Mouse (Mus musculus) hindbrain, embryonic 12.5 days (tissue): ENCODE measurements around the gene Ahdc1. TPM values are rescaled to one million over a fixed set of nuclear protein-coding genes. Genes with fewer than 3 reads are reported as not detected.
A peak's percentile ranks its signal among the peaks of the same experiment; 100 is the strongest.

ENCODE experiments used
- ATAC-seq: fragments of 200-750 bp; cut with Nextera tagmentation; 2 replicates; pipeline ENCODE4 v1.8.0; 2017; ENCODE audit warnings: moderate TSS enrichment; ENCODE audit not compliant: low FRiP score
- H3K27ac ChIP-seq: fragments of 300-500 bp; sonication (generic); 2 replicates; pipeline ENCODE4 v1.5.1; 2016; ENCODE audit warnings: mild to moderate bottlenecking
- H3K27me3 ChIP-seq: fragments of 300-500 bp; sonication (generic); 2 replicates; pipeline ENCODE4 v1.6.1; 2016; ENCODE audit warnings: mild to moderate bottlenecking
- H3K36me3 ChIP-seq: fragments of 300-500 bp; sonication (generic); 2 replicates; pipeline ENCODE4 v1.6.1; 2016; ENCODE audit warnings: mild to moderate bottlenecking
- H3K4me1 ChIP-seq: fragments of 300-500 bp; sonication (generic); 2 replicates; pipeline ENCODE4 v1.6.1; 2016
- H3K4me2 ChIP-seq: fragments of 300-500 bp; sonication (generic); replicated peaks from 2 replicates; pipeline ENCODE4 v1.6.1; 2016; ENCODE audit warnings: mild to moderate bottlenecking
- H3K4me3 ChIP-seq: fragments of 300-500 bp; sonication (generic); 2 replicates; pipeline ENCODE4 v1.5.1; 2016; ENCODE audit warnings: mild to moderate bottlenecking
- H3K9ac ChIP-seq: fragments of 300-500 bp; sonication (generic); 2 replicates; pipeline ENCODE4 v1.6.1; 2016; ENCODE audit warnings: mild to moderate bottlenecking, moderate library complexity
- H3K9me3 ChIP-seq: fragments of 300-500 bp; sonication (generic); replicated peaks from 2 replicates; pipeline ENCODE4 v1.6.1; 2016; ENCODE audit warnings: mild to moderate bottlenecking
- WGBS: fragments of 180-500 bp; shearing (Covaris S2); methylation state at CpG from one replicate; pipeline ENCODE4 v1.1.7; 2016; 5-methylcytosine and 5-hydroxymethylcytosine counted together
- polyA plus RNA-seq: library from polyadenylated mRNA; unstranded; fragments of >200 nt; fragmentation: Nextera tagmentation; extraction: Ambion mirVana; gene quantifications from 2 replicates; pipeline ENCODE4 v1.2.1, GENCODE M21; 2016

Ahdc1 gene
- polyA plus RNA-seq, 1 experiment from 2014 or later: 15.3 TPM

DNA sequence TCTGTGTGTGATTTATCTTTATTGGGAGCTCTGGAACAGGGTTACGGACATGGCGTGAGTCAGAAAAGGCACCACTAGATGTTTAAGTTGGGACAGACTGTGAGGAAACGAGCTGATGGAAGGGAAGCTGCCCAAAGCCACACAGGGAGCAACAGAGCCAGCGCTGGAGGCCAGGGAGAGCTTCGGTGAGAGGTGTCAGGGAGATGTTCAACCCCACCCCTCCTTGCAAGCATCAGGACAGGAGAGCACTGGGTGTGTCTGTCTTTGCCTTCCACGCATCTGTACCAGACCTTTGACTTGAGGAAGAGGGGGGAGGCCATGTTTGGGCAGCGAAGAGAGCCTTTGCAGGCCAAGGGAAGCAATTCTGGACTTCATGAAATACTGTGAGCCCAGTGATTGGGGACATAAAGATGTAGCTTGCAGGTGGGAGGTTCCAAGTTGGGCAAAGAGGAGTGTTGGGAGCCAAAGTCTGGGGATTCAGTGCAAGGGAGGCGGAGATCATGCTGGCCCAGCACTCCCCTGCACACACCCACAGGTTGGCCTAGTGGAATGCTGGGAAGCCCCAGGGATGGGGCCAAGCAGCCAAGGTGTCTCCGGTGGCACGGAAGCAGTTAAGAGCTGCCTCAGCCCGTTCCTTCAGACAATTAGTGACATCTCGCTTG lies 35.8 kb downstream of the Ahdc1 start:
- no peaks in the 10 kb centered on the region for H3K36me3 ChIP-seq
- H3K4me1 ChIP-seq: peaks cover 100% of the 10 kb centered on the region
- 14% methylated on average over 12 of the region's 12 CpGs for WGBS
- peak overlapping the region; percentile 38; the same call in 1 of the 2 replicates for H3K9ac ChIP-seq
- H3K9me3 ChIP-seq: no peaks in the 10 kb centered on the region
- H3K27me3 ChIP-seq: no peaks in the 10 kb centered on the region
- no peak overlapping the region for H3K4me3 ChIP-seq
- peak; percentile 25 for ATAC-seq
- H3K4me2 ChIP-seq: peak overlapping the region; percentile 31
- H3K27ac ChIP-seq: peak overlapping the region; percentile 90

DNA sequence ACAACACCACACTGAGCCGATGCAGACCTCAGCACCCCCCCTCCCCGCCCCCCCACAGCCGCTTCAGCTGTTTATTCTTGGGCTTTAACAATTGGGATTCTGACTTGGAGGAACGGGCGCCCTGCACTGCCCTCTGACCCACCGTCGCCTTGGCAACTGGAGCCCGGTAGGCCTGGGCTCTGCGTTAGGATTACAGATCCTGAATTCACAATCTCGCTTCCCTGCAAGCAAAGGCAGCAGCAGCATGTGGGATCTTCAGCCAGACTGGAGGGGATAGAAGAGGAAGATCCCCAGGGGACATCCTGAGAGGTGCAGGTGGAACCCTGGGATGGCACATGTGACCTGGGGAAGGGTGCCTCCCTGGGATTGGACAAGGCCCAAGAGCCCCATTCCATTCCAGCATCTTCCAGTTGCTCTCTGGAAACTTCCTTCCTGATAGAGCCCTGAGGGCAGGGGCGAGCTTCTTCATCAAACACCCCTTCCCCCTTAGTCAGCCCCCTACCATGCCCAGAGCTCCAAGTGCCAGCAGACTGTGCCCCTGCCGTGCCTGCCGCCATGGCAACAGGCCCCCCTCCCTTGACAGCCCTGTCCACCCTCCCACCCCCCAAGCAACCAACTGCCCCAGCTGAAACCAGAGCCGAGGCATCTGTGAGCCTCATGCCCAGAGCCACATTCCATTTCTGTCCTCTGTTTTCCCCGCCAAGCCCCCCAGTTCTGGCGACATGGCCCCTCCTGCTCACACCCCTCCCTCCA lies 36.5 kb downstream of the Ahdc1 start:
- H3K27me3 ChIP-seq: no peaks in the 10 kb centered on the region
- H3K27ac ChIP-seq: peak overlapping the region; percentile 90
- peak overlapping the region; percentile 31 for H3K4me2 ChIP-seq
- peak overlapping the region; percentile 20; the same call in 1 of the 2 replicates for H3K9ac ChIP-seq
- no peak overlapping the region for H3K4me3 ChIP-seq
- peak; percentile 46 for ATAC-seq
- 4% methylated on average over 16 of the region's 16 CpGs for WGBS
- no peaks in the 10 kb centered on the region for H3K36me3 ChIP-seq
- peaks cover 100% of the 10 kb centered on the region for H3K4me1 ChIP-seq
- H3K9me3 ChIP-seq: no peaks in the 10 kb centered on the region

DNA sequence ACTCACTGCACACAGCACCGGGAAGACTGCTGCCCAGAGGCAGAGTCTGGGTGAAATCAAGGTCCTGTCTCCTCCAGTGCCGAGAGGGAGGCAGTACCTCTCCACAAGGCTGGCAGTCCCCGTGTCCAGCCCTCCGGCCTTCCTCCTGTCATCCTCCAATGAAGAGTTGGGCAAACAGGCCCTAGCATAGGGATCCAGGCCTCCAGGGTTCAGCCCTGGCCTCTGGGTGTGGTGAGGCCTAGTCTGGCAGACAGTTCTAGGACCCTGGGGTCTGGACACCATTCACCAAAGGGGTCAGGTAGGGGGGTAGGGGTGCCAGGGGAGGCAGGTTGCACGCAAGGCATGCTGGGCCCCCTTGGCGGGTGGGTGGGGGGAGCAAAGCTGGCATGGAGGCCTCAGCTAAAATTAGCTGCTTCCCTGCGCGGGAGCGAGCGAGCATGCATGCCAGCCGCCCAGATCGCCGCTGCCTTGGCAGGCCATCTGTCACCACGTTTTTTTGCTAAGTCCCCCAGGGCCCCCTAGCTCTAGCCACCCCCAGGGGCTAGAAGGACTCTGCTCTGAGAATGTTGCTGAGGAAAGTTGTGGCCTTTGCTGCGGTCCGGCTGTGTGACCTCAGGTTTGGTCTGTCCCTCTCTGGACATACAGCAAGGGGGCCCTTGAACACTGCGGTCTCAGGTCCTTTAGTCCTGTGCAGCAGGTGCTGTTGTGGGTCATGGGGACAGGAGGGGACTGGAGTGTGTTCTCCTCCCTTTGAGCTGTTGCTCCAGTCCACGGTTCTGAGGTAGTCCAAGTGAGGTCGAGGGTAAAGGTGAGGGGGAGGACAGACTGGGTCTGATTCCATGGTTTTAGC lies 38.2 kb downstream of the Ahdc1 start:
- WGBS: 55% methylated on average over 19 of the region's 19 CpGs
- peaks cover 94% of the 10 kb centered on the region for H3K4me1 ChIP-seq
- no peaks in the 10 kb centered on the region for H3K27me3 ChIP-seq
- H3K36me3 ChIP-seq: 0 out of 2 replicates have a peak, but pooled peaks cover 3% of the 10 kb centered on the region
- ATAC-seq: no peak
- H3K27ac ChIP-seq: peak overlapping the region; percentile 90
- H3K4me2 ChIP-seq: peak overlapping the region; percentile 11; the same call in 1 of the 2 replicates
- no peak overlapping the region for H3K4me3 ChIP-seq
- H3K9ac ChIP-seq: peak overlapping the region; percentile 49
- no peaks in the 10 kb centered on the region for H3K9me3 ChIP-seq

DNA sequence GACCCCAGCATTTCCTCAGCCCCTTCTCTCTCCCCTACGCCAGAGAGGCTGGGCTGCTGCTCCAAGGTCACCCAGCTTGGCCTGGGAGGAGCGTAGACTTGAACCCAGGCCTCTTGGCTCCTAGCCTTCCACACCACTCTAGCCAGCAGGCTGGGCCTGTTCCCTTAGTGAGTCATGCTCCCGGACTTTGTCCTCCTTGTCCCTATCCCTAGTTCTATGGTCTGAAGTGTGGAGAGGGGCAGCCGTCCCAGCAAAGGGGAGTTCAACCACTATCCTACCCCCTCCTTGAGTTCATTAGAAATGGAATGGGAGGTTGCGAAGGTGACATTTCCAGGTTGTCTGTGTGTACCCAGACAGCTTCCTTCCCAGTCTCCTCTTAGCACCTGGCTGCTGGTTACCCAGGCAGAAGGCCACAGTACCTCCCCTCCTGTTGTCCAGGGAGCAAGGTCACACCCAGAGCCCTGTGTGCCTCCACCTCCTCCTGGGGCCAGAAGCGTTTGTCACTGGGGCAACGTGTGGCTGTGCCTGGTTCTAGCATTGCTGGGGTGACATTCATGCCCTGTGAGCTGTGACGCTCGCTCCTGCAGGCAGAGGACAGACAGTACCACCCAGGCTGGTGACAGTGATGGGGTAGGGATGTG lies 39.3 kb downstream of the Ahdc1 start:
- WGBS: 65% methylated on average over 9 of the region's 9 CpGs
- Histone ChIP-seq H3K9ac (peak overlapping the region; percentile 9; the same call in 1 of the 2 replicates), H3K9me3 (no peaks in the 10 kb centered on the region), H3K27me3 (no peaks in the 10 kb centered on the region), H3K27ac (0 out of 2 replicates have a peak overlapping the region, but pooled peaks have one; percentile 9), H3K4me2 (no peak overlapping the region), H3K36me3 (peaks cover 8% of the 10 kb centered on the region), H3K4me1 (peaks cover 90% of the 10 kb centered on the region), H3K4me3 (no peak overlapping the region)
- ATAC-seq: no peak

GRCm38 (mm10) chr4:133050837-133051549 lies 39.9 kb downstream of the Ahdc1 start:
- Histone ChIP-seq H3K36me3 (peaks cover 12% of the 10 kb centered on the region), H3K4me2 (0 out of 2 replicates have a peak overlapping the region, but pooled peaks have one; percentile 15), H3K27ac (peak overlapping the region; percentile 77; the same call in 1 of the 2 replicates), H3K27me3 (no peaks in the 10 kb centered on the region), H3K4me3 (no peak overlapping the region), H3K4me1 (peaks cover 90% of the 10 kb centered on the region), H3K9me3 (no peaks in the 10 kb centered on the region), H3K9ac (no peak overlapping the region)
- WGBS: 94% methylated on average over 6 of the region's 6 CpGs
- no peak for ATAC-seq

GRCm38 (mm10) chr4:133051550-133051865 lies 40.4 kb downstream of the Ahdc1 start:
- Histone ChIP-seq H3K4me2 (0 out of 2 replicates have a peak overlapping the region, but pooled peaks have one; percentile 15), H3K27ac (peak overlapping the region; percentile 77), H3K9me3 (no peaks in the 10 kb centered on the region), H3K4me3 (no peak overlapping the region), H3K4me1 (peaks cover 90% of the 10 kb centered on the region), H3K27me3 (no peaks in the 10 kb centered on the region), H3K36me3 (peaks cover 12% of the 10 kb centered on the region), H3K9ac (peak overlapping the region; percentile 36; the same call in 1 of the 2 replicates)
- 65% methylated on average over 14 of the region's 14 CpGs for WGBS
- ATAC-seq: no peak

- Histone ChIP-seq H3K4me3 (no peak overlapping the region), H3K9ac (peak overlapping the region; percentile 36; the same call in 1 of the 2 replicates), H3K27ac (peak overlapping the region; percentile 77), H3K27me3 (no peaks in the 10 kb centered on the region), H3K9me3 (no peaks in the 10 kb centered on the region), H3K4me2 (no peak overlapping the region; the same call in 1 of the 2 replicates), H3K36me3 (peaks cover 12% of the 10 kb centered on the region), H3K4me1 (peaks cover 86% of the 10 kb centered on the region)
- no peak for ATAC-seq
- 43% methylated on average over 6 of the region's 6 CpGs for WGBS
Observed at GRCm38 (mm10) chr4:133052029-133052745, 41.1 kb downstream of the Ahdc1 start.

GRCm38 (mm10) chr4:133052995-133053572 lies 42.0 kb downstream of the Ahdc1 start:
- Histone ChIP-seq H3K4me1 (peaks cover 86% of the 10 kb centered on the region), H3K4me3 (no peak overlapping the region), H3K4me2 (no peak overlapping the region), H3K36me3 (peaks cover 14% of the 10 kb centered on the region), H3K9ac (peak overlapping the region; percentile 36; the same call in 1 of the 2 replicates), H3K27me3 (no peaks in the 10 kb centered on the region), H3K27ac (peak overlapping the region; percentile 55; the same call in 1 of the 2 replicates), H3K9me3 (no peaks in the 10 kb centered on the region)
- ATAC-seq: no peak
- 83% methylated on average over 13 of the region's 13 CpGs for WGBS

DNA sequence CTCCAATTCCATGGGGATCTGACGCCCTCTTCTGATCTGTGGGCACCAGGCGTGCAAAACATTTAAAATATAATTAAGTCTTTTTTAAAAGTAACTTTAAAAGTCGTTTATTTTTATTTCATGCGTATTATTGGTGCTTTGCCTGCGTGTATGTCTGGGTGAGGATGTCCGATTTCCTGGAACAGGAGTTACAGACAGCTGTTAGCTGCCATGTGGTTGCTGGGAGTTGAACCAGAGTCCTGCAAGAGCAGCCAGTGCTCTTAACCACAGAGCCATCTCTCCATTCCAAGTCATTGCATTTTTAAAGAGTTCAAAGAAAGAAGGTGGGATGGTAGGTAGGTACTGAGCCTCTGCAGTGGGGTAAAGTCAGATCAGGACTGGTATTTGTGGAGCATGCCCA lies 43.5 kb downstream of the Ahdc1 start:
- no peaks in the 10 kb centered on the region for H3K9me3 ChIP-seq
- H3K27me3 ChIP-seq: no peaks in the 10 kb centered on the region
- peaks cover 16% of the 10 kb centered on the region for H3K36me3 ChIP-seq
- H3K4me1 ChIP-seq: peaks cover 85% of the 10 kb centered on the region
- no peak overlapping the region for H3K4me3 ChIP-seq
- no peak for ATAC-seq
- 81% methylated on average over 6 of the region's 6 CpGs for WGBS
- no peak overlapping the region for H3K27ac ChIP-seq
- no peak overlapping the region for H3K9ac ChIP-seq
- H3K4me2 ChIP-seq: no peak overlapping the region

DNA sequence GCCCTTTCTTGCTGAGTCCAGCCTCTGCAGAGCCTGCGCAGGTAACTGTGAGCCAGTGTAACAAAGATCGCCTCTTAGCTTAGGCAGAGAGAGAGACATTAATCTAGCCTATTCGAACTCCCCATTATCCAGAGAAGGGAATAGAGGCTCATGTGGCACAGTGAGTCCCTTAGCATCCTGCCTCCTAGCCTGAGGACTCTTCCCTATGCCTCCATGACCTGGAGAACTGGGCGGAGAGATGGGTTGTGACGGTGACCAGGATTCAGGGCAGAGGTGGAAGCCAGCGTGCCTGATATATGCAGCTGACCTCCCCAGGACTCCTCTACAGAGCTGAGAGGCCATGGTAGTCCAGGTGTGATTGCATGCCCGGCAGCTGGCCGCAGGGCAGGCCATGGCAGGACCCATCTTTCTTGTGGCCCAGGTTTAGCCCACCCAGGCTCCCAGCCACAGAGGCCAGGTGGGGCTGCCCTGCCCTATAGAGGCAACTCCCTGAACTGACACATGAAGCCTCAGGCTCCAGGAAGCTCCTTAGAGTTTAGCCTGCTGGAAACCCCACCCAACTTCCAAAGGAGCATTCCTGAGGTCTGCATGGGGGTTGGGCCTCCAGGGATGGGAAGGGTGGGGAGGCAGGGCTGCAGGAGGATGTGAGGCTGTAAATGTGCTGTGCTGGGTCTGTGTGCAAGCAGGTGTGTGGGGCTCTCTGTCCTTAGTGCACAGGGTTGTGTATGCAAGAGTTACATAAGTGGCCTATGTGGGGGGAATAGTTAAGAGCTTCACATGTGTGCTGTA lies 44.3 kb downstream of the Ahdc1 start:
- H3K4me3 ChIP-seq: no peak overlapping the region
- no peak; the same call in 1 of the 2 replicates for ATAC-seq
- H3K9ac ChIP-seq: no peak overlapping the region
- no peaks in the 10 kb centered on the region for H3K27me3 ChIP-seq
- H3K4me2 ChIP-seq: no peak overlapping the region
- peaks cover 80% of the 10 kb centered on the region for H3K4me1 ChIP-seq
- WGBS: 79% methylated on average over 8 of the region's 8 CpGs
- H3K27ac ChIP-seq: peak overlapping the region; percentile 65
- H3K36me3 ChIP-seq: peaks cover 16% of the 10 kb centered on the region
- no peaks in the 10 kb centered on the region for H3K9me3 ChIP-seq
